Mouse (Mus musculus) retina, adult 2 months (tissue): Measurements from ENCODE around the gene Mapk11.

ENCODE experiments used
- DNase-seq: peaks from one replicate; pipeline ENCODE4 v3.0.0-alpha.2; 2012; ENCODE audit warnings: low read depth, low spot score

The Mapk11 gene

GRCm38 (mm10) chr15:89141443-89141842 lies 8.0 kb downstream of the Mapk11 start:
- DNase-seq = no peak

- DNase-seq = no peak
Measured at GRCm38 (mm10) chr15:89140659-89141252, 8.7 kb downstream of the Mapk11 start, which contains the start of gene Mapk12. Mapk12 (minus strand) TSS chr15:89140703.

GRCm38 (mm10) chr15:89140048-89140658 lies 9.3 kb downstream of the Mapk11 start:
- no peak for DNase-seq

- no peak for DNase-seq
Measured at GRCm38 (mm10) chr15:89138531-89138930, 10.9 kb downstream of the Mapk11 start.

GRCm38 (mm10) chr15:89138046-89138405 lies 11.4 kb downstream of the Mapk11 start:
- no peak for DNase-seq

GRCm38 (mm10) chr15:89137378-89138045 lies 11.9 kb downstream of the Mapk11 start:
- DNase-seq = no peak

GRCm38 (mm10) chr15:89136461-89137155 lies 12.8 kb downstream of the Mapk11 start:
- DNase-seq = no peak

- no peak for DNase-seq
Measured at GRCm38 (mm10) chr15:89131316-89131715, 18.1 kb downstream of the Mapk11 start.

GRCm38 (mm10) chr15:89130245-89130644 lies 19.2 kb downstream of the Mapk11 start:
- DNase-seq = no peak

GRCm38 (mm10) chr15:89128382-89129350 lies 20.8 kb downstream of the Mapk11 start, which contains the start of gene Hdac10:
Hdac10 (minus strand) TSS chr15:89128700.
- peak; percentile 74 for DNase-seq

GRCm38 (mm10) chr15:89127364-89127940 lies 22.0 kb downstream of the Mapk11 start:
- DNase-seq = no peak

- no peak for DNase-seq
Measured at GRCm38 (mm10) chr15:89126622-89127021, 22.8 kb downstream of the Mapk11 start.

GRCm38 (mm10) chr15:89125351-89125750 lies 24.1 kb downstream of the Mapk11 start:
- no peak for DNase-seq

GRCm38 (mm10) chr15:89124312-89124711 lies 25.1 kb downstream of the Mapk11 start:
- DNase-seq = no peak

GRCm38 (mm10) chr15:89123595-89123994 lies 25.8 kb downstream of the Mapk11 start:
- DNase-seq = no peak

- peak; percentile 90 for DNase-seq
Measured at GRCm38 (mm10) chr15:89122649-89123366, 26.6 kb downstream of the Mapk11 start, which contains the start of gene Tubgcp6. Tubgcp6 (minus strand) TSS chr15:89123112.

GRCm38 (mm10) chr15:89118007-89118406 lies 31.4 kb downstream of the Mapk11 start:
- DNase-seq = no peak

- no peak for DNase-seq
Measured at GRCm38 (mm10) chr15:89110147-89110546, 39.3 kb downstream of the Mapk11 start.

- no peak for DNase-seq
Measured at GRCm38 (mm10) chr15:89106976-89107375, 42.5 kb downstream of the Mapk11 start.

- DNase-seq = no peak
Measured at GRCm38 (mm10) chr15:89106073-89106472, 43.4 kb downstream of the Mapk11 start.
